Mouse (Mus musculus): Measurements from ENCODE around the gene Gpr135. TPM values are rescaled to one million over a fixed set of nuclear protein-coding genes. Genes with fewer than 3 reads are reported as not detected.

The Gpr135 gene
- 0.50 TPM in 1 of 2 replicates, not detected in the other for polyA plus RNA-seq (2011; ENCODE audit: insufficient read depth, insufficient read length, low replicate concordance, missing spikeins)

DNA sequence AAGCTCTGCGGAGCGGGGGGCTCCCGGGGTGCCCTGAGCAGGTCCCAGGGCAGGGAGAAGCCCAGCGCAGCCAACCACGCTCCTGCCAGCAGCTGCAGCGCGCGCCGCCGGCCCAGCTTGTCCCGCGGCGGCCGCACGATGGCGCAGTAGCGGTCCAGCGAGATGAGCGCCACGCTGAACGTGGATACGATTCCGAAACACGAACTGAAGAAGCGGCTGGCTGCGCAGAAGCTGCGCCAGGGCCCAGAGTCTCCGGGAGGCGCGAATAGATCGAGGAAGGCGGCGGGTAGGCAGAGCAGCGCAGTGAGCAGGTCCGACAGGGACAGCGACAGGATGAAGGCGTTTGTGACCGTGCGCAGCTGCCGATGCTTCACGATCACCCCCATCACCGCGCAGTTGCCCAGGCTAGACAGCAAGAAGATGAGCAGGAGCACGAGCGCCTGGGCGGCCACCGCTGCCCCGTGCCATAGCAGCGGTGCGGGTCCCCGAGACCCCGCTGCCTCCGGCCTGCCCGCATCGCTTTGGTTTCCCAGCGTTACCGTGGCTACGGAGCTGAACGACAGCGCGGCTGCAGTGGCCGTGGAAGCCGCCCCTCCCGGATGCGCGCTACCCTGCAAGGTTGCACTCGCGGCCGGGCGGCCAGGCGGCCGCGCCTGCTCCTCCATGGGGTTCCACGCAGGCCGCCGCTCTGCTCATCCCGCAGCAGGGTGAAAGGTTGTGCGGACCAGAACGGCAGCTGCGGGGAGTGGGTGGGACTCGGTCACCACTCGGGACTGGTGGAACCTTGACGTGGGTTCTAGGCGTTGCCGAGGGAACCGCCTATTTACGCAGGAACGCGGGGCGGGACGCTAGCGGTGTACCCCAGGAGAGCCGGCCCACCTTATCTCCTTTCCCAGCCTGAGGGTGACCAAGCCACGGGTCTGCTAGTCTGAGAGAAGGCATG is at the start of gene Gpr135:
TSS of gene Gpr135 (minus strand) at position 799 of the 943 bp plus-strand sequence.
- no peaks in the 10 kb centered on the region for H3K4me1 ChIP-seq (ENCODE audit: control insufficient read depth, insufficient read depth, low read length)
- H3K4me3 ChIP-seq (replicated peaks; ENCODE audit: control insufficient read depth, low read depth, low read length): peak within 1 kb of the TSS; percentile 71
- WGBS: 1% methylated on average over 94 of the region's 94 CpGs
- TF ChIP-seq POLR2A (IDR thresholded peaks at IDR 0.05; ENCODE audit: borderline replicate concordance, control insufficient read depth, low read depth, low read length): no peak; the same call in 1 of the 2 replicates
- TF ChIP-seq CTCF (IDR thresholded peaks at IDR 0.05; ENCODE audit: control insufficient read depth, insufficient read depth, low read length): peak; percentile 78
- H3K27ac ChIP-seq (ENCODE audit: control insufficient read depth, insufficient read depth, low read depth, low read length, poor library complexity): no peak within 1 kb of the TSS

DNA sequence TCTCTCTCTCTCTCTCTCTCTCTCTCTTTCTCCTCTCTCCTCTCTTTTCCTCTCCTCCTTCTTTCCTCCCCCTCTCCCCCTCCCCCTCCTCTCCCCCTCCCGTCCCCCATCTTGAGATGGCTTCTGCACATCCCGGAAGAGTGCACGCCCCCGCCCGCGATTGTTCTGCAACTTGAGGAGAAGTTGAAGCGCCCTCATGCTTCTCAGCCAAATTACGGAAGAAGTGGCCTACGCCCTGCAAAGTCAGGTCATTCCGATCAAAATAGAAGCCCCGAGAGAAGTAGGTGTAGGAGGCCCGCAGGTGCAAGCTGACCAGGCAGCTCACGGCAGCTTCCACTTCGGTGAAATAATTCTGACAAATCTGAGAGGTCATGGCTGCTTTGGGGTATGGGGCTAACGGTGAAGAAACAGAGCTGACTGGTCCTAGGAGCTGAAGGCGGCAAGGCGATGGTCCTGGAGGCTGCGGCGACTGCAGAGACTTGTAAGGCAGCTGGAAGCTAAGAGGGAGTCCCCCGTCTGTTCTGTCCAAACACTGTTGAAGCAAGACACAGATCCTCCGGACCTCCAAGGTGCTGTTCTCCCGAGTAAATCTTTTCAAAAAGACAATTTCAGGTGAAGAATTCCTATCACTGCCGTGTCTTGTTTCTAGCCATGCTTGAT is 44.9 kb upstream of the Gpr135 start:
- Histone ChIP-seq H3K4me3 (replicated peaks; ENCODE audit: control insufficient read depth, low read depth, low read length) (no peak overlapping the region), H3K27ac (ENCODE audit: control insufficient read depth, insufficient read depth, low read depth, low read length, poor library complexity) (no peak overlapping the region), H3K4me1 (ENCODE audit: control insufficient read depth, insufficient read depth, low read length) (no peaks in the 10 kb centered on the region)
- WGBS: 76% methylated on average over 22 of the region's 23 CpGs
- no peak for TF ChIP-seq CTCF (IDR thresholded peaks at IDR 0.05; ENCODE audit: control insufficient read depth, insufficient read depth, low read length)
- TF ChIP-seq POLR2A (IDR thresholded peaks at IDR 0.05; ENCODE audit: borderline replicate concordance, control insufficient read depth, low read depth, low read length): no peak

DNA sequence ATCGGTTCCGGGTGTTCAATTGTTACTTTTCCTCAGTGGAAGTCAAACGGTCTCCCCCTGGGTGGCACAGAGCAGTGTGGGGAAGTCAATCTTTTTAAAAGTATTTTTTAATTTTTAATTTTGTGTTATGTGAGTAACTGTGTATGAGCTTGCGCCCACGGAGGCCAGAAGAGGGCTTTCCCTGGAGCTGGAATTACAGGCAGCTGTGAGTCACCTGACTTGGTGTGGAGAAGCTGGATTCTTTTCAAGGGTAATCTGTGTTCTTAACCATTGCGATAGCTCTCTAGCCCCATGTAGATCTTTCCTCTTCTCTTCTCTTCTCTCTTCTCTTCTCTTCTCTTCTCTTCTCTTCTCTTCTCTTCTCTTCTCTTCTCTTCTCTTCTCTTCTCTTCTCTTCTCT is 44.2 kb upstream of the Gpr135 start:
- no peak for TF ChIP-seq POLR2A (IDR thresholded peaks at IDR 0.05; ENCODE audit: borderline replicate concordance, control insufficient read depth, low read depth, low read length)
- TF ChIP-seq CTCF (IDR thresholded peaks at IDR 0.05; ENCODE audit: control insufficient read depth, insufficient read depth, low read length): no peak
- Histone ChIP-seq H3K4me1 (ENCODE audit: control insufficient read depth, insufficient read depth, low read length) (no peaks in the 10 kb centered on the region), H3K27ac (ENCODE audit: control insufficient read depth, insufficient read depth, low read depth, low read length, poor library complexity) (no peak overlapping the region), H3K4me3 (replicated peaks; ENCODE audit: control insufficient read depth, low read depth, low read length) (no peak overlapping the region)
- 75% methylated on average over 6 of the region's 6 CpGs for WGBS

DNA sequence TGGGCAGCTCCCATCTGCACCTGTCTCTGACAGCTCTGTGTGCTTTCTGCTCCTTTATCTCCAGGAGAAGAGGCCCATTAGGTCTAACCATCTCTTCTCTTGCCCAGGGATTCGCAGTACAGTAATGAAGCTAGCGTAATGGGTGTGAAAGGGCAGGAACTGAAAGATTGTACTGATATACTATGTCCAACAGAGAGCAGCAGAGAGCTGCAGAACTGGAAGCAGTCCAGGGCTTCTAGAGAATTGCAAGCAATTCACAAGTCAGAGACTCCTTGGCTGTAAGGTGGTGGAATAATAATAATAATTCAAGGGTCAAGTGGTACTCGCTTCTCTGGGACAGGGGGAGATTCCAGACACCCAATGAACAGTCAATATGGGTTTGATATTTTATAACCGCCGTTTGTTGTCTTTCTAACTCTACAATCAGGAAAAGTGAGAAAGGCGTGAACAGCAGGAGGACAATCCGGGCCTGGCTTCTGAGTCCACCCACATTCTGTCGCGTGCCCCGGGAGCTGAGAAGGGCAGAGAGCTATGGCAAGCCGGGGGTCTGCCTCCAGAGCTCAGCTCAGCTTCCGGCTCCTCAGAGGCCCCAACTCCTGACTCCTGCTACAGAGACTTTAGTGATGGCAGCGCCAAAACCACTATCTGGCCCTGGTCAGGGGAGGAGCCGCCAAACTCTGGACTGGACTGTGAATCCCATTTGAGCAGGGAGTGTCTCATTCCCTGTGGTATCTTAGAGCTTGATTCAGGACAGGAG is 33.8 kb upstream of the Gpr135 start:
- 38% methylated on average over 14 of the region's 14 CpGs for whole genome bisulfite sequencing
- no peak for TF ChIP-seq CTCF (IDR thresholded peaks at IDR 0.05; ENCODE audit: control insufficient read depth, insufficient read depth, low read length)
- no peak overlapping the region for H3K27ac ChIP-seq (ENCODE audit: control insufficient read depth, insufficient read depth, low read depth, low read length, poor library complexity)
- H3K4me1 ChIP-seq (ENCODE audit: control insufficient read depth, insufficient read depth, low read length): no peaks in the 10 kb centered on the region
- H3K4me3 ChIP-seq (replicated peaks; ENCODE audit: control insufficient read depth, low read depth, low read length): no peak overlapping the region

DNA sequence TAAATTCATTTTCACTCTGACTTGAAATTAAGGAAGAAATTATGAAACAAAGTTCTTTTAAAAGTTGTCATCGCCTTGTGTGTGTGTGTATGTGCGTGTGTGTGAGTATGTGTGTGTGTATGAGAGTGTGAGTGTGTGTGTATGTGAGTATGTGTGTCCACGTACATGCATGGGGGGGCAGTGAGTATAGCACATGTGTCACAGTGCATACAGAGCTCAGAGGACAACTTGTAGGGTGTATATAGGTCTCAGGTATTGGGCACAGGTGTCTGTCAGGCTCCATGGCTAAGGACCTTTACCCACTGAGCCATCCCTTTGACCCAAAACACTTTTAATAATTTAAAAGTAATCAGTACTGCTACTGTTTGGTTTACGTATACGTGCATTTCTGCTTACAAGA is 33.1 kb upstream of the Gpr135 start:
- 76% methylated on average over 5 of the region's 5 CpGs for WGBS
- Histone ChIP-seq H3K4me1 (ENCODE audit: control insufficient read depth, insufficient read depth, low read length) (no peaks in the 10 kb centered on the region), H3K4me3 (replicated peaks; ENCODE audit: control insufficient read depth, low read depth, low read length) (no peak overlapping the region), H3K27ac (ENCODE audit: control insufficient read depth, insufficient read depth, low read depth, low read length, poor library complexity) (no peak overlapping the region)
- TF ChIP-seq POLR2A (IDR thresholded peaks at IDR 0.05; ENCODE audit: borderline replicate concordance, control insufficient read depth, low read depth, low read length) (no peak), CTCF (IDR thresholded peaks at IDR 0.05; ENCODE audit: control insufficient read depth, insufficient read depth, low read length) (no peak)

DNA sequence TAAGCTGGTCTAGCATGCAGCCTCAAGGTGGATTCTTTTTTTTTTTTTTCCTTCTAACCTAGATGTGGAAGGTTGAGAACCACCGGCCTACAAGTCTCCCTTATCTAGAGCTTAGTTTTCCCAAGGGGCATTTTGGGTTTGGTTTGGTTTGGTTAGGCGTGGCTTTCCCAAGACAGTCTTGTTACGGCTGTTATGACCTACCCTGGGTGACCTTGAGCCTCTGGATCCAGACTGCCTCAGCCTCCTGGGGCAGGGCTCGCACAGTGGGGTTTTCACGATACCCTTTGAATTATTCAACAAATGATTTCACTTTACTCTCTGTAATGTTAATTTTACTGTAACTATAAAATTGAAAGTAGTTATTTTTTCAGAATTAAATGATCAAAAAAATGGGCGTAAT is 31.9 kb upstream of the Gpr135 start:
- 82% methylated on average over 6 of the region's 6 CpGs for WGBS

DNA sequence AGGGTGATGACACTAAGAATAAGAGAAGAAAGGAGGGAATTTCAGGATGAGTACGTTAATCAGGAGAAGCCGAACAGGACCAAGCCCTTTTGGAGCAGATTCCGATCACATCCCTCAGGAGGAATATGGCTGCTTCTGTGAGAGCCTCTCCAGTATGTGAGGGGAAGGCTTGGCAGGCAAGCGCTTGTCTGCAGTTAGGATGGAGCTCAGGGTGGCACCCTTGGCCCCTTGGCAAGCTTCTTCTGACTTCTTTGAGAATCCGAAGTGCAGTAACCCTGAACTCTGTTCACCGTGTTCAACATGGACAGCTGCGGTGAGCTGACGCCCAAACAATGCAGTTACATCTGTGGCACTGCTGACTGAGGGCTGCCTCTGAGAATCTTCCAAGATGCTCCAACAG is 26.0 kb upstream of the Gpr135 start:
- no peak overlapping the region for H3K4me3 ChIP-seq (replicated peaks; ENCODE audit: control insufficient read depth, low read depth, low read length)
- no peak overlapping the region for H3K27ac ChIP-seq (ENCODE audit: control insufficient read depth, insufficient read depth, low read depth, low read length, poor library complexity)
- TF ChIP-seq CTCF (IDR thresholded peaks at IDR 0.05; ENCODE audit: control insufficient read depth, insufficient read depth, low read length) (no peak), POLR2A (IDR thresholded peaks at IDR 0.05; ENCODE audit: borderline replicate concordance, control insufficient read depth, low read depth, low read length) (no peak)
- H3K4me1 ChIP-seq (ENCODE audit: control insufficient read depth, insufficient read depth, low read length): no peaks in the 10 kb centered on the region
- WGBS: 89% methylated on average over 8 of the region's 8 CpGs

More for the DNA sequence above, 31.9 kb upstream of the Gpr135 start:
- H3K4me3 ChIP-seq (replicated peaks; ENCODE audit: control insufficient read depth, low read depth, low read length): no peak overlapping the region
- no peak overlapping the region for H3K27ac ChIP-seq (ENCODE audit: control insufficient read depth, insufficient read depth, low read depth, low read length, poor library complexity)
- H3K4me1 ChIP-seq (ENCODE audit: control insufficient read depth, insufficient read depth, low read length): no peaks in the 10 kb centered on the region
- TF ChIP-seq CTCF (IDR thresholded peaks at IDR 0.05; ENCODE audit: control insufficient read depth, insufficient read depth, low read length) (no peak), POLR2A (IDR thresholded peaks at IDR 0.05; ENCODE audit: borderline replicate concordance, control insufficient read depth, low read depth, low read length) (no peak)

DNA sequence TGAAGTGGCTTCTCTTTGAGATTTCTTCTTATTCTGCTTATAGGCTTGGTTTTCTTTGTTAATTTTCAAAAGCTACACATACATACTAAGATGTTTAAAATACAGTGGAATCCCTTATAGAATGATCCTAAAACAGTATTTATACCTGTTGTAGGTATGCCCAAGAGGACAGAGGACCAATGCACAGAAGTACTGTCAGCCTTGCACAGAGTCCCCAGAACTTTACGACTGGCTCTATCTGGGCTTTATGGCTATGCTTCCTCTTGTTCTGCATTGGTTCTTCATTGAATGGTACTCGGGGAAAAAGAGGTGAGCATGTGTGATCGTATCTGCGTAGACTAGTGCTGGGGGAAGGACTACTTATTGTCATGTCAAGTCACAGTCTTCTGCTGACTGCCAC is 18.9 kb upstream of the Gpr135 start:
- H3K27ac ChIP-seq (ENCODE audit: control insufficient read depth, insufficient read depth, low read depth, low read length, poor library complexity): no peak overlapping the region
- no peak for TF ChIP-seq CTCF (IDR thresholded peaks at IDR 0.05; ENCODE audit: control insufficient read depth, insufficient read depth, low read length)
- no peak for TF ChIP-seq POLR2A (IDR thresholded peaks at IDR 0.05; ENCODE audit: borderline replicate concordance, control insufficient read depth, low read depth, low read length)
- 82% methylated on average over 4 of the region's 4 CpGs for WGBS
- no peaks in the 10 kb centered on the region; the same call in 1 of the 2 replicates for H3K4me1 ChIP-seq (ENCODE audit: control insufficient read depth, insufficient read depth, low read length)
- no peak overlapping the region for H3K4me3 ChIP-seq (replicated peaks; ENCODE audit: control insufficient read depth, low read depth, low read length)

Data from bone marrow, adult 2 months (tissue).